Mouse (Mus musculus) lung, adult 2 months (tissue): ENCODE data around the gene Slc32a1. TPM values are rescaled to one million over a fixed set of nuclear protein-coding genes. Genes with fewer than 3 reads are reported as not detected.

Experiments
- DNase-seq: peaks from one replicate; pipeline ENCODE4 v3.0.0; 2022
- H3K4me1 ChIP-seq: fragments of 200-500 bp; 2 replicates; pipeline ENCODE4 v1.6.1; 2011; ENCODE audit warnings: low read length; ENCODE audit not compliant: control insufficient read depth, insufficient read depth
- H3K4me3 ChIP-seq: fragments of 200-500 bp; replicated peaks from 2 replicates; pipeline ENCODE3; 2011; ENCODE audit warnings: low read depth, mild to moderate bottlenecking, control low read depth, low read length; ENCODE audit errors: extremely low read depth
- CTCF ChIP-seq: fragments of 200-500 bp; IDR thresholded peaks from 2 replicates; pipeline ENCODE4 v1.5.1; 2011; ENCODE audit warnings: mild to moderate bottlenecking, low read length, control low read depth; ENCODE audit not compliant: insufficient read depth
- POLR2A ChIP-seq: fragments of 200-500 bp; IDR thresholded peaks from 2 replicates; pipeline ENCODE4 v1.6.1; 2011; ENCODE audit warnings: low read depth, mild to moderate bottlenecking, control low read depth, low read length, borderline replicate concordance; ENCODE audit errors: extremely low read depth
- WGBS: fragments of 180-500 bp; shearing (Covaris S2); methylation state at CpG from one replicate; pipeline ENCODE4 v1.1.7; 2018; 5-methylcytosine and 5-hydroxymethylcytosine counted together
- polyA plus RNA-seq: library from polyadenylated mRNA; depleted of rRNA; stranded (reverse); fragments of >200 nt; gene quantifications from 2 replicates; pipeline ENCODE4 v1.2.3, GENCODE M21; 2012

Gene Slc32a1
- polyA plus RNA-seq, 1 experiment: not detected

DNA sequence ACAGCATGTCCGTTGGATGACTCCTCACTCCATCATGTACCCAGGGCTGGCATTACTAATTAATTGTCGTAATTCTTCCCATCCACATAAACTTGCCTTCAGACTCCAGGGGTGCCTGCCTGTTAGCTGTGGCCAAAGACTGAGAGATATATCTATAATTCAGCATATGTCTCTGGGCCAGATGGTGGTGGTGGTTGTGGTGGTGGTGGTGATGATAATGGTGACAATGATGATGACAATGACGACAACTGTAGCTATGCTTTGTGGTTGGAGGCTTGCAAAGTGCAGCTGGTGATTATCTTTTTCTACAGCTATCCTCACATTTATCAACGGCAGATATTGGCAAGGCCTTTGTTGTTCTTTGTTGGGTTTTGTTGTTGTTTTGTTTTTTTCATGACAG, 17.2 kb upstream of the Slc32a1 start:
- no peak for DNase-seq
- TF ChIP-seq CTCF (no peak), POLR2A (no peak)
- no peak overlapping the region for H3K4me3 ChIP-seq
- no peaks in the 10 kb centered on the region for H3K4me1 ChIP-seq
- 68% methylated on average over 4 of the region's 4 CpGs for WGBS

DNA sequence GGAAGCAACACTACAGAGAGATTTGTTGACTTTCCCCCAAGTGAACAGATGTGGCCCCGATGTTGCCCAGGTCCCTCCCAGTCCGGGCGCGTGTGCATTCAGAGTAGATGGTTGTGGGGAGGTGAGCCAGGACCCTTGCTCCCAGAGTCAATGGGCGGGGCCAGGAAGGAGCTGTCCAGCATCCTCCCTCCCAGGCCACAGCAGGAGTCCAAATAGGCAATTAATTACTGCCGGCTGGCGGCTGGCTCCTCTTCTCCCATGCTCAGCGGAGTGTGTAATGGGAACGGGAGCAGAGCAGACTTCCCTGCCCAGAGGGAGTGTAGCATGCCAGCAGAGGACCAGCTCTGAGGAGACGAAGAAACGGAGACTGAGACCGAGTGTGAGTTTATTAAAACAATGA, 15.5 kb upstream of the Slc32a1 start:
- TF ChIP-seq CTCF (no peak), POLR2A (no peak)
- no peak for DNase-seq
- 3% methylated on average over 12 of the region's 12 CpGs for WGBS
- Histone ChIP-seq H3K4me3 (no peak overlapping the region), H3K4me1 (no peaks in the 10 kb centered on the region)

DNA sequence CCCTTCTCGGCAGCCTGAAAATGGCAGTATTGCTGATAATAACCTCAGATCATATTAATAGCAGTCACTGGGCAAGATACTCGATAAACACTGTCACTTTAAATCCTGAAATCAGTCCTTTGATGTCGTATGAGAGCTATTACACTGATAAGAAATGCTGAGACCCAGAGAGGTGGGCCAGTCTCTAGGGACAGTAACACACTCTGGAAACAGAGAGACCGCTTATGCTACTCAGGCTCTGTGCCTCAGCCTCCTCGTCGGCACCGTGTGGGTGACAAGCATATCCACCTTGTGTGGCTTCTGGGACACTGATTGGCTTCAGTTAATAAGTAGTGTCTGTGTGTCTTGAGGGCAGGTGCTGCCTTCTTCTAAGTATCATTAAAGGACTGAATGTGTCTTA, 15.0 kb upstream of the Slc32a1 start:
- WGBS: 31% methylated on average over 7 of the region's 7 CpGs
- no peak overlapping the region for H3K4me3 ChIP-seq

DNA sequence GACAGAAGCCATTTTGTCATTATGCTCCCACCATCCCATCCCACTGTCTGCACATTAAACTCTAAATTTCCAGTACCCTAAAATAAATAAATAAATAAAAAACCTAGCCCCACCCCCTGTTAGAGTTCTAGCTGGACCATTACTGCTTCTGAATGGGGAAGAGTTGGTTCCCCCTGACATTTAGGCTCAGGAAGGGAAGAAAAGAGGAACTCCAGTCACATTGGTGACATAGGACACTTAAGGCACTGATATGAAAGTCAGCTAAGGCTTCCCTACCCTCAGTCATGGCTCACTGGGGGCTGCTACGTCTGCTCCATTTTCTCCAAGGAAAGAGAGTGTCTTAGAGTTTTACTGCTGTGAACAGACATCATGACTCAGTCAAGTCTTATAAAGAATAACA, 13.8 kb upstream of the Slc32a1 start:
- no peak overlapping the region for H3K4me3 ChIP-seq
- DNase-seq: no peak
- TF ChIP-seq POLR2A: no peak
- TF ChIP-seq CTCF: no peak
- WGBS: 55% methylated on average over 1 of the region's 1 CpGs
- H3K4me1 ChIP-seq: no peaks in the 10 kb centered on the region

More for the DNA sequence above, 15.0 kb upstream of the Slc32a1 start:
- no peak for TF ChIP-seq CTCF
- TF ChIP-seq POLR2A: no peak
- H3K4me1 ChIP-seq: no peaks in the 10 kb centered on the region
- no peak for DNase-seq

DNA sequence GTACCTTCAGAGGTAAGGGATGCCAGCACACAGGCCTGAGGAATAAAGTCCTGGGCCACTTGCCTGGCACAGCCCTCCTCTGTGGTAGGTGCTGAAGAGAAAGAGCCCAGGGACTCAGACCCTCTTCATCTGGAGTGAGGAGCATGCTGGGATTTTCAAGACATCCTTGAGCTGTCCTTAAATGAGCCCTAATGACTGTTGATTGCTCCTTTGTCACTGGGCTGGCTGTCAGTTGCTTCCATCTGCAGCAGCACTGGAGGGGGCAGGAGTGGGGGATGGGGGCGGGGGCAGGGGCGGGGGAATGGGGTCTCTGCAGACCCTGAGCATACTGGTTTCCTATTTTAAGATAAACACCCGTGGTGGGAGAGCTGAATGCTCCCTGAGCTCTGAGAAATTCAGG, 10.1 kb upstream of the Slc32a1 start:
- Histone ChIP-seq H3K4me3 (no peak overlapping the region), H3K4me1 (no peaks in the 10 kb centered on the region)
- no peak for DNase-seq
- no peak for TF ChIP-seq CTCF
- TF ChIP-seq POLR2A: no peak
- 17% methylated on average over 3 of the region's 3 CpGs for WGBS

DNA sequence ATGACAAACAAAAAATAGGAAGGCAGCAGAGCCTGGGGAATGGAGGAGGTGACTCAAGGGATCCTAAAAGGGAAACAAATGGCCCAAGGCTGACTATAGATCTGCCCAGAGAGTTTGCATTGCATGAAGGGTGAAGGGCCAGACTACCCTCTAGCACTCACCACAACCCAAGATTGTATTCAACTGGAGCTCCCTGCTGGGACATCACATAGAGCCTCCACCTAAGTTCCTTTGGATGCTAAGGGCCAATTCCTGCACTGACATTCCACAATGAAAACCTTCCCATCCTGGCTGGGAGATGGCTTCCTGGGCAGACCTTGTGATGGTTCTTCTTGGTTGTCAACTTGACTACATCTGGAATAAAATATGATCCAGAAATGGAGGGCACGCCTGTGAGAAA, 9.2 kb upstream of the Slc32a1 start:
- Histone ChIP-seq H3K4me3 (no peak overlapping the region), H3K4me1 (no peaks in the 10 kb centered on the region)
- WGBS: 71% methylated on average over 1 of the region's 1 CpGs
- no peak for TF ChIP-seq CTCF
- TF ChIP-seq POLR2A: no peak
- DNase-seq: no peak

DNA sequence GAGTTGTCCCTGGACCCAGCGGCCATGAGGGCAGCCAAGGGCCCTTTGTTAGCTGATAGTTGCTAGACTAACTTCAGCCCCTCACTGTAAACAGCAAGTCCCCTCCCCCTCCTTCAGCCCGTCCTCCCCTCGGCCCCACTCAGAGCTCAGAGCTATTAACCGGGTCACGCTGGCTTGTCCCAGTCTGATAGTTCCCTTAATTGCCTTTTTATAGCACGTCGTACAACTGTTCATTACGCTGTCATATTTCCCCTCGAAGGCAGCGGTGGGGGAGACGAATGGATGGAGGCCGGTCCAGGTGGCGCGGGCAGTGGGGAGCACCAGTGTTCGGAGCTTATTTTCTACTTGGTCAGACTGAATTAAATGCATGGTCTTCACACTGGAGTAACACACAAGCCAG, 7.9 kb upstream of the Slc32a1 start:
- Histone ChIP-seq H3K4me1 (no peaks in the 10 kb centered on the region), H3K4me3 (no peak overlapping the region)
- TF ChIP-seq POLR2A: no peak
- TF ChIP-seq CTCF: no peak
- no peak for DNase-seq
- WGBS: 27% methylated on average over 15 of the region's 15 CpGs

DNA sequence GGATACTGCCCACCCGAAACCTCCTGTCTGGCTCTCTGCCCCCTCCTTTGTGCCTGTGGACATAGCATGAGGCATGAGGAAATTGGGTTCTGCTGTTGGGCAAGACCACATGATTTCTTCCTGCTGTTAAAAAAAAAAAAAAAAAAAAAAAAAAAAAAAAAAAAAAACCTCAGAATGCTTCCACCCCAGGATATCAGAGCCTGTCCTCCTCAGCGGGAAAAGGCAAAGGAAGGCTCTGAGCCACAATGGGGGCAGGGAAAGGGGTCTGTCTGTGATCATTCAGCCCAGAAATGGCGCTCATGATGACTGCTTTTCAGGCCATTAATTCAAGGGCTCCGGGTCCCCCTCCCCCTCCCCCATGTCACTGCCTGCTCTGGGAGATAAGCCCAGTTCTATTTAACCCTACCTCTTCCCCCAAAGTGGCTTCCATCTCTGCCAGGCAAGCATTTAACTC, 4.0 kb upstream of the Slc32a1 start:
- H3K4me3 ChIP-seq: no peak overlapping the region
- no peak for DNase-seq
- WGBS: 9% methylated on average over 4 of the region's 4 CpGs
- TF ChIP-seq POLR2A (no peak), CTCF (no peak)
- H3K4me1 ChIP-seq: no peaks in the 10 kb centered on the region

DNA sequence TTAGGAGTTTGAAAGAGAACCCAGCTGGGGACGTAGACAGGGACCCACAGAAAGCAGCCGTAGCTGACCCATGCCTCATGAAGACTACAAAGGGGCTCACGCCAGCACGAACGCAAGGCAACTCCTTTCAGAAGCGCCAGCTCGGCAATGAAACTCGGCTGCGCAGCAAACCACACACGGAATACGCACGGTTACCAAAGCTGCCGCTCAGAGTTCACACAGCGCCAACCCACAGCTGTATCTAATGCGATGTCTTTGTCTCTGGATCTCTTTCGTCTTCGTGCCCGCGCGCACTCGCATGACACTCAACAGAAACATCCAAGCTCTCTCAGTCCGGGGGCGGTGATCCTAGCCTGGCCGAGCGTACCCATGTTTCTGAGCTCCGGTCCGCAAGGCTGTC, 886 bp upstream of the Slc32a1 start:
- TF ChIP-seq POLR2A (no peak), CTCF (no peak)
- 2% methylated on average over 27 of the region's 27 CpGs for WGBS

DNA sequence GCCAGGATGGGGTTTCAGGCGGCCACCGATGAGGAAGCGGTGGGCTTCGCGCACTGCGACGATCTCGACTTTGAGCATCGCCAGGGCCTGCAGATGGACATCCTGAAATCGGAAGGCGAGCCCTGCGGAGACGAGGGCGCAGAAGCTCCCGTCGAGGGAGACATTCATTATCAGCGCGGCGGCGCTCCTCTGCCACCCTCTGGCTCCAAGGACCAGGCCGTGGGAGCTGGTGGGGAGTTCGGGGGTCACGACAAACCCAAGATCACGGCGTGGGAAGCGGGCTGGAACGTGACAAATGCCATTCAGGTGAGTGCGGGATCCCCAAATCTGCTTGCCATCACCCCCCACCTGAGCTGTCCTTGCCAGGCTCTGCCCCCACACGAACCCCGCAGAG, 756 bp downstream of the Slc32a1 start:
- no peak for DNase-seq
- no peaks in the 10 kb centered on the region for H3K4me1 ChIP-seq
- no peak overlapping the region for H3K4me3 ChIP-seq
- no peak for TF ChIP-seq CTCF
- no peak for TF ChIP-seq POLR2A
- under 1% methylated on average over 30 of the region's 30 CpGs for WGBS

More for the DNA sequence above, 886 bp upstream of the Slc32a1 start:
- H3K4me1 ChIP-seq: no peaks in the 10 kb centered on the region
- no peak overlapping the region for H3K4me3 ChIP-seq
- no peak for DNase-seq
